Mouse (Mus musculus): ENCODE measurements around the gene Ifitm5. TPM values are rescaled to one million over a fixed set of nuclear protein-coding genes. Genes with fewer than 3 reads are reported as not detected.
A peak's percentile ranks its signal among the peaks of the same experiment; 100 is the strongest.

Gene Ifitm5
- polyA plus RNA-seq, 1 experiment from 2014 or later = 3.8 TPM

DNA sequence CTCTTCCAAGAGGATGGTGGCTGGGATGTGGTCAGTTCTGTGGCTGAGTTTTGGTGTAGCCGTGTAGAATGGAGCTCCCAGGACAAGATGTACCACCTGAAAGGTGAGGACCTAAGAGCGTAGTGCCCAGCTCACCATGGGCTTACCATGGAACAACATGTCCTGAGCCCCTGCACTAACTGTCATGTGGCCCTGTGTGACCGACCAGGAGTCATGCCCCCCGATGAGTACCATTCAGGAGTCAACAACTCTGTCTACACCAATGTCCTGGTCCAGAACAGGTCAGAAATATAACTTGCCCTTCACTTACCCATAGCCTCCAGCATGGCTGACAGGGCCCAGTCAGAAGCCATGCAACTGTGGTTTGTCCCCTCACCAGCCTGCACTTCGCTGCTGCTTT is 4.8 kb downstream of the Ifitm5 start:
- Histone ChIP-seq H3K4me1 (peaks cover 30% of the 10 kb centered on the region), H3K27ac (replicated peaks) (no peak overlapping the region), H3K4me3 (no peak overlapping the region), H3K36me3 (replicated peaks) (peaks cover 57% of the 10 kb centered on the region), H3K27me3 (replicated peaks; ENCODE audit: low read depth, poor library complexity, severe bottlenecking) (no peaks in the 10 kb centered on the region), H3K9me3 (no peaks in the 10 kb centered on the region)
- 89% methylated on average over 5 of the region's 5 CpGs for WGBS
- no peak for DNase-seq (ENCODE audit: low spot score)

DNA sequence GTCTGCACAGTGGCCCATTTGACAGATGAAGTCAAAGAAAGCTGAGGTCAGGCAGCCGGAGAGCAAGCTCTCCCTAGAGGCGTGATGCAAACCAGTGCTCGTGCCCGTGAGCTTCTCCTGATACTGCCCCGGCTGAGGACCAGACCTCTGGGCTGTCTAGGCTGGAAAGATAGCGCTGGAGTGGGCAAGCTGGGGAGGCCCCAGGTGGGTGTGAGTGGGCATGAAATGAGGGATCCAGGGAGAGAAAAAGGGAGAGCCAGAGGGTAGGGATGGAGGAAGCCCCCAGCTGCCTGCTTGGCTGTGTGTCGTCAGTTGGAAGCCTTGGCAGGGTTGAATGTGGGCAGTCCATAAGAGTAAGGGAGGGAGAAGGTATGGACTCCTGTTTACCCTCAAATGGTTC is 5.9 kb downstream of the Ifitm5 start:
- WGBS = 91% methylated on average over 7 of the region's 7 CpGs
- no peak for DNase-seq (ENCODE audit: low spot score)
- peaks cover 47% of the 10 kb centered on the region for H3K36me3 ChIP-seq (replicated peaks)
- H3K4me3 ChIP-seq = no peak overlapping the region
- H3K4me1 ChIP-seq = peaks cover 36% of the 10 kb centered on the region
- no peaks in the 10 kb centered on the region for H3K27me3 ChIP-seq (replicated peaks; ENCODE audit: low read depth, poor library complexity, severe bottlenecking)
- no peaks in the 10 kb centered on the region for H3K9me3 ChIP-seq
- H3K27ac ChIP-seq (replicated peaks) = no peak overlapping the region

DNA sequence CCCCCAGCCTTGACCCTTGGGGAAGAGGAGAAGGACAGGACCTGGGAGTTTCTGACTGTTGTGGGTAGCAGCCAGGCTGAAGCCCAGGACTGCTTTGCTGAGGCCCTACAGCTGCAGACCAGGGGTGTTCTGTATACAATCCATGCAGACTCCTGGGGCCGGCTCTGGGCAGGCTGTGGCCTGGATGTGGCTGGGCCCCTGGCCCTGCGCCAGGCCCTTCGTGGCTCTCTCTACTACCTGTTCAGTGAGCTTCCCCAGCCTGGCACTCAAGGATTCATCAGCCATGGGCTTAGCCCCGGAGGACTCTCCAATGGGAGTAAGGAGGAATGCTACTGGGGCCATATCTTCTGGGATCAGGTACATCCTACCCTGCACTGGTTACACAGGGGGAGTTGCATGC is 6.7 kb downstream of the Ifitm5 start:
- Histone ChIP-seq H3K36me3 (replicated peaks) (peaks cover 38% of the 10 kb centered on the region), H3K4me1 (peaks cover 42% of the 10 kb centered on the region), H3K4me3 (0 out of 2 replicates have a peak overlapping the region, but pooled peaks have one; percentile 12), H3K9me3 (no peaks in the 10 kb centered on the region), H3K27me3 (replicated peaks; ENCODE audit: low read depth, poor library complexity, severe bottlenecking) (no peaks in the 10 kb centered on the region), H3K27ac (replicated peaks) (peak overlapping the region; percentile 87; the same call in 1 of the 2 replicates)
- WGBS = 95% methylated on average over 4 of the region's 4 CpGs
- DNase-seq (ENCODE audit: low spot score) = no peak

DNA sequence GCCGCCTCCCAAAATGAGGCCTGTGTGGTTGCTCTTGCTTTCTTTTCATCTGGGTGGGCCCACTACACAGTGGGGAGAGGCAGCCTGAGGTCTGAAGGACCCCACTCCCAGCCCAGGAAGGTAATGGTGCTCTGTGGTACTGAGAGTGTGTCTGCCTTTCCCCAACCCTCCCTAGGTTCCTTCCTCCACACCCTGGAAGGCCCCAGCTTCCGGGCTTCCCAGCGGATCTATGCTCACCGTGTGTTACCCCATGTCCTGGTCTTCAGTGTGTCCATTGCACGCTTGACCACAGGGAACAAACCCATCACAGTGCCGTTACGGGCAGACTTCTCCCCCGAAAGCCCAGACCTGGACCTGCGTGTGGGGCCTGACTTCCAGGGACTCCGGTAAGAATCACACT is 7.3 kb downstream of the Ifitm5 start:
- Histone ChIP-seq H3K27me3 (replicated peaks; ENCODE audit: low read depth, poor library complexity, severe bottlenecking) (no peaks in the 10 kb centered on the region), H3K36me3 (replicated peaks) (peaks cover 33% of the 10 kb centered on the region), H3K4me1 (peaks cover 42% of the 10 kb centered on the region), H3K27ac (replicated peaks) (peak overlapping the region; percentile 87; the same call in 1 of the 2 replicates), H3K4me3 (no peak overlapping the region; the same call in 1 of the 2 replicates), H3K9me3 (no peaks in the 10 kb centered on the region)
- no peak for DNase-seq (ENCODE audit: low spot score)
- 92% methylated on average over 10 of the region's 10 CpGs for WGBS

DNA sequence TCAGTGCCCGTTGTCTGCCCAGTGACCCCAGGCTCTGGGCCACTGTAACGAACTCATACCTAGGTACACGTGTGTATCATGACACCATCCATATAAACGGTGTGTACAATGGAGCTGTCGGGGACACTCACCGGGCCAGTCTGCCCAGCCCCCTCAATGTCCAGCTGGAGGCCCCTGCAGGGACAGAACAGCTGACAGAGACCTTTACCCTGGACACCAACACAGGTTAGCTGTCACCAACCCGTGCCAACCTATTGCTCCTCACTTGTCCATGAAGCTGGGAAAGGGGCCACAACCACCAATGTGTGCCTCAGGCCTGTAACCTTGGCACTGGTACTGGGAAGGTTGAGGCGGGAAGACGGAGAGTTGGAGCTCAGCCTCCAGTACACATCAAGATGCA is 7.8 kb downstream of the Ifitm5 start:
- H3K27me3 ChIP-seq (replicated peaks; ENCODE audit: low read depth, poor library complexity, severe bottlenecking) = no peaks in the 10 kb centered on the region
- DNase-seq (ENCODE audit: low spot score) = no peak
- H3K27ac ChIP-seq (replicated peaks) = peak overlapping the region; percentile 87
- peaks cover 28% of the 10 kb centered on the region for H3K36me3 ChIP-seq (replicated peaks)
- peaks cover 42% of the 10 kb centered on the region for H3K4me1 ChIP-seq
- 66% methylated on average over 9 of the region's 9 CpGs for WGBS
- no peaks in the 10 kb centered on the region for H3K9me3 ChIP-seq
- peak overlapping the region; percentile 64 for H3K4me3 ChIP-seq

DNA sequence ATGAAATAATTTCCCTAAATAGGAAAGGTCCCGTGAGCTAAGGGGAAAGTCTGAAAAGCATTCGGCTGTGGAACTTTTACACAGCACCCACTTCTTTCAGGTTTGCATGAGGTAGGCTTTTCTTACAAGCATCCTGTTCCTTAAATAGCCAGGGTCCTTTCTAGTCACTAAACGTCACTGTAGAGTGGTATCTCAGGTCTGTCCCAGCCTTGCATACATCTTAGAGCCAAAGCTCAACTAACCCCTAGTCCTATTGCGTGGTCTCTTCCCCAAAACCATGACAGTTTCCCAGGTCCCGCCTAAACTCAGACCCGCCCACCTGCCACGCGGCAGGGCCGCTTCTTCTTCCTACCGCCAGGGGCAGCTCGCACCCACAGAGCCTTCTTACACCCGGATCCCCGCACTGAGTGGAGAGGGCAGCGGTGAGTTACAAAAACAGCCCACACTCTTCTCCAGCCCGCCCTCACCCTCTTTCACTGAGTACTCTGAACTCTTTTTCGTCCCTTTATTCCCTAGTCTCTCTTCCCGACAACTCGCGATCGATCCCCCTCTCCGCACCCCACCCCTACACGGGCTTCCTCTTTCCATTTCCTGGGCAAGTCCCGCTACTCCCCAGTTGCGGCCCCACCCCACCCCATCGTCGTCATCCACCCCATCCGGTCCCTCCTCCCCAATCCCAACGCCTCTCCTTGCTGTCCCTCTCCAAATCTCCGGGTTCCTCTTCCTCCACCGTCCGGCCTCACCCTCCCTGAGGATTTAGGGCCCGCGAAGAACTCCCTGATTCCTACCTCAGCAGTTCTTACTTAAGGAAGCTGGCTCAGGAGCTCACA is 8.7 kb downstream of the Ifitm5 start, which contains the start of gene Pgghg:
TSS of gene Pgghg (plus strand) at position 170 of the 830 bp plus-strand sequence.
- Histone ChIP-seq H3K36me3 (replicated peaks) (peaks cover 19% of the 10 kb centered on the region), H3K9me3 (no peaks in the 10 kb centered on the region), H3K4me1 (peaks cover 42% of the 10 kb centered on the region), H3K4me3 (peak within 1 kb of the TSS; percentile 64), H3K27me3 (replicated peaks; ENCODE audit: low read depth, poor library complexity, severe bottlenecking) (no peaks in the 10 kb centered on the region), H3K27ac (replicated peaks) (peak within 1 kb of the TSS; percentile 87)
- peak; percentile 91 for DNase-seq (ENCODE audit: low spot score)
- 4% methylated on average over 33 of the region's 33 CpGs for WGBS

DNA sequence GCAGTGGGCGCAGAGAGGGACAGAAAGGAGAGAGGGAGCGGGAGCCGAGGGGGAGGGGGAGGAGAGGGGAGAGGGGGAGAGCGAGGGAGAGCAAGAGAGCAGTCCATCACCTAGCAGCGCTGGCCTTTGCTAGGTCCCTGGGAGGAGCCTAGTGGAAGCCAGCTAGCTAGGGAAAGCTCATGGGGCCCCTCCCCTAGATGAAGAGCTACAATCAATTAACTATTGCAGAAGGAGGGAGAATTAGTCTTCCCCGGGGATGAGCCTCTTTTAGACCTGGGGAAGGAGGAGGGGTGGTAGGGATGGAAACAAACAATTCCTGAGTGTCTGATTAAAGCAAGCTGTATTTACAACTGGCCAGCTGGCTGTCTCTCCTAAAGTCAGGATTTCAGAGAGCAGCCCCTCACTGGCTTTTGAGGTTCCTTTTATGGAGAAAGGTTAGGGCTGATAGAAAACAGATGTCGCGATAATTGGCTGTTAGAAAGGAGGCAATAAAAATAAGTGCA is 10.4 kb downstream of the Ifitm5 start:
- H3K27me3 ChIP-seq (replicated peaks; ENCODE audit: low read depth, poor library complexity, severe bottlenecking) = peaks cover 9% of the 10 kb centered on the region
- no peaks in the 10 kb centered on the region for H3K9me3 ChIP-seq
- H3K4me3 ChIP-seq = peak overlapping the region; percentile 41
- 6% methylated on average over 8 of the region's 8 CpGs for WGBS
- DNase-seq (ENCODE audit: low spot score) = peak; percentile 78
- H3K36me3 ChIP-seq (replicated peaks) = peaks cover 2% of the 10 kb centered on the region
- peaks cover 42% of the 10 kb centered on the region for H3K4me1 ChIP-seq
- H3K27ac ChIP-seq (replicated peaks) = peak overlapping the region; percentile 75

- DNase-seq (ENCODE audit: low spot score) = no peak
Measured at GRCm38 (mm10) chr7:140938896-140939295, 11.2 kb downstream of the Ifitm5 start.

DNA sequence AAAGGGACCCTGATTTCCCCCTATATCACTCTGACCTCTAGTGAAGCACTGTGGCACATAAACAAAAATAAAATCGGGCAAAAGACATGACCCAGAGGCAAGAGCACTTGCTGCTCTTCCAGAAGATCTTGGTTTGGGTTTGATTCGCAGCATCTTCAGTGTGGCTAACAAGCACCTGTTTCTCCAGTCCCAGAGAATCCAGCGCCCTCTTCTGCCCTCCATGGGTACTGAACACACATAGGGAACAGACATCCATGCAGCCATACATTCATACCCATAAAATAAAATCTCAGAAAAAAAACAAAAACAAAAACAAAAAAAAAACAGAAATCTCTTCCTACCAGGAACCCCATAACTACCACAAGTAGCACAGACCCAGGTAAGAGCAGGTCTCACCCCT is 11.7 kb downstream of the Ifitm5 start:
- DNase-seq (ENCODE audit: low spot score) = no peak
- peaks cover 9% of the 10 kb centered on the region for H3K27me3 ChIP-seq (replicated peaks; ENCODE audit: low read depth, poor library complexity, severe bottlenecking)
- H3K9me3 ChIP-seq = no peaks in the 10 kb centered on the region
- no peaks in the 10 kb centered on the region for H3K36me3 ChIP-seq (replicated peaks)
- H3K4me1 ChIP-seq = peaks cover 42% of the 10 kb centered on the region
- H3K4me3 ChIP-seq = no peak overlapping the region
- no peak overlapping the region for H3K27ac ChIP-seq (replicated peaks)
- 45% methylated on average over 3 of the region's 3 CpGs for WGBS

More at GRCm38 (mm10) chr7:140938896-140939295, 11.2 kb downstream of the Ifitm5 start:
- Histone ChIP-seq H3K4me1 (peaks cover 42% of the 10 kb centered on the region), H3K27ac (replicated peaks) (peak overlapping the region; percentile 75; the same call in 1 of the 2 replicates), H3K9me3 (no peaks in the 10 kb centered on the region), H3K4me3 (no peak overlapping the region), H3K27me3 (replicated peaks; ENCODE audit: low read depth, poor library complexity, severe bottlenecking) (peaks cover 9% of the 10 kb centered on the region), H3K36me3 (replicated peaks) (no peaks in the 10 kb centered on the region)
- 21% methylated on average over 2 of the region's 2 CpGs for WGBS

DNA sequence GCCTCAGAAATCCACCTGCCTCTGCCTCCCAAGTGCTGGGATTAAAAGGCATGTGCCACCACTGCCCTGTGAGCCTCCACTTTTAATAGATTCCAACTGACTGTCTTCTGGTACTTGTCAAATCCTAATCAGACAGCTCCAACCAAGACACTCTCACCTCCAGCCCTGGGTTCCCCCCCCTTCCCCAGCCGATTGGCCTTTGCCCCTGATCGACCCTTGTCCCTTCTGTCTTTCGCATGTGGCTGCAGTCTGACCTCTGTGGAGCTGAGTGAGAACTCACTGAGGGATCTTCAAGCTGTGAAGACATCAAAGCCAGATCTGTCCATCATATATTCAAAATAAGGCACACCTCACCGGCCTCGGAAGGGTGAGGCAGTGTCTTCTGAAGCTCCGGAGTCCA is 22.9 kb downstream of the Ifitm5 start:
- peaks cover 45% of the 10 kb centered on the region for H3K27me3 ChIP-seq (replicated peaks; ENCODE audit: low read depth, poor library complexity, severe bottlenecking)
- WGBS = 84% methylated on average over 6 of the region's 6 CpGs
- no peaks in the 10 kb centered on the region for H3K36me3 ChIP-seq (replicated peaks)
- H3K27ac ChIP-seq (replicated peaks) = no peak overlapping the region
- no peak overlapping the region for H3K4me3 ChIP-seq
- no peak for DNase-seq (ENCODE audit: low spot score)
- peaks cover 13% of the 10 kb centered on the region for H3K4me1 ChIP-seq
- H3K9me3 ChIP-seq = no peaks in the 10 kb centered on the region

GRCm38 (mm10) chr7:140923070-140923775 is 26.9 kb downstream of the Ifitm5 start:
- H3K4me3 ChIP-seq = peak overlapping the region; percentile 55
- WGBS = 23% methylated on average over 30 of the region's 30 CpGs
- H3K4me1 ChIP-seq = peaks cover 22% of the 10 kb centered on the region
- H3K9me3 ChIP-seq = no peaks in the 10 kb centered on the region
- H3K27me3 ChIP-seq (replicated peaks; ENCODE audit: low read depth, poor library complexity, severe bottlenecking) = peaks cover 84% of the 10 kb centered on the region
- no peaks in the 10 kb centered on the region for H3K36me3 ChIP-seq (replicated peaks)
- no peak overlapping the region for H3K27ac ChIP-seq (replicated peaks)
- DNase-seq (ENCODE audit: low spot score) = no peak

- Histone ChIP-seq H3K27me3 (replicated peaks; ENCODE audit: low read depth, poor library complexity, severe bottlenecking) (peaks cover 90% of the 10 kb centered on the region), H3K36me3 (replicated peaks) (no peaks in the 10 kb centered on the region), H3K4me1 (peaks cover 22% of the 10 kb centered on the region), H3K9me3 (no peaks in the 10 kb centered on the region), H3K27ac (replicated peaks) (no peak overlapping the region), H3K4me3 (peak overlapping the region; percentile 55)
- peak; percentile 65 for DNase-seq (ENCODE audit: low spot score)
- under 1% methylated on average over 49 of the region's 49 CpGs for WGBS
Measured at GRCm38 (mm10) chr7:140922398-140923069, 27.6 kb downstream of the Ifitm5 start.
